Mouse (Mus musculus): ENCODE results near the gene Esr2.

- TF ChIP-seq POLR2A (IDR thresholded peaks at IDR 0.05; ENCODE audit: borderline replicate concordance, extremely low read depth, low read depth, low read length) (no peak), CTCF (IDR thresholded peaks at IDR 0.05; ENCODE audit: insufficient read depth, low read length) (no peak)
These were observed 48.2 kb downstream of the Esr2 start for GRCm38 (mm10) chr12:76128831-76129230.

Measured in lung, adult 2 months (tissue).